Mouse (Mus musculus) inflammation-experienced regulatory T-cells, adult 6 months (primary cell): ENCODE results near the gene Lrrk2. TPM values are rescaled to one million over a fixed set of nuclear protein-coding genes. Genes with fewer than 3 reads are reported as not detected.

Experiments used
- ATAC-seq: one replicate; pipeline ENCODE4 v1.8.0; 2017
- polyA plus RNA-seq, 3 experiments: library from polyadenylated mRNA; unstranded; fragments of 100-300 nt; shearing (Covaris generic); gene quantifications; one replicate each; pipeline ENCODE4 v1.2.1; 2017

Lrrk2 gene
- under 1 TPM; 0.12 to 0.62 (median 0.15) TPM for polyA plus RNA-seq

DNA sequence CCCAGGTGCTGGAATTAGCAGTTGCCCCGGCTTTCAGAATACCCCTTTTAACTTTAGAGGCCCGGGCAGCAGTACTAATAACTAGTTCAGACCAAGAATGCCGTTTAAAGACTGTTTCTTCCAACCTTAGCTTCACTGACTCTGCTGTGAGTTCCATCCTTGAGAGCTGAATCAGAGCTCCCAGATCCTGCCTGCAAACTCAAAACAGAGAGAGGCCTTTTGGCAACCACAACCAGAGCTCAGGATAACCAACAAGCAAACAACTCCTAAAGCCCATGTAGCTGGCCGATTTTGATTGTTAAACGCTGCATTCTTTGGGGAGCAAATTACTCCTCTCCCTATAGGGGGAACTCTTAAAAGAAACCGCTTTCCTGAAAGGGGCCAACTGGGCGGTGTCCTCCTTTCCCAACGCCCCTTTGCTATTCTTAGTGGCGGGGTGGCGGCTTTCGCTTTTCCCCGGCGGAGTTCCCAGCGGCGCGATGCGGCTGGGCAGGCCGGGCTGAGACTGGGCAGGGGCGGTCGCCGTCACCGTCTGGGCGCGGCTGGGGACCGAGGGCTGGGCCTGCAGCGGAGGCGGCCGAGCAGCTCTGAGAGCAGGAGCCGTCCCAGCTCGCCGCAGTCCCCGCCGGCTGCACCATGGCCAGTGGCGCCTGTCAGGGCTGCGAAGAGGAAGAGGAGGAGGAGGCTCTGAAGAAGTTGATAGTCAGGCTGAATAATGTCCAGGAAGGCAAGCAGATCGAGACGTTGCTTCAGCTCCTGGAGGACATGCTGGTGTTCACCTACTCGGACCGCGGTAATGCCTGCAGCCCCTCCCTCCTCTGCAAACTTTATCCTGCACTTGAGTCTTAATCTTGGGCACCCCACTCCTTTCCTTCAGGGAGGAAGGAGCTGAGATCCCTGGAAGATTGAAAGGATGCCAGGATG is at the start of gene Lrrk2:
Gene Lrrk2 (plus strand): TSS at position 531 of the 924 bp plus-strand sequence.
- no peak for ATAC-seq

DNA sequence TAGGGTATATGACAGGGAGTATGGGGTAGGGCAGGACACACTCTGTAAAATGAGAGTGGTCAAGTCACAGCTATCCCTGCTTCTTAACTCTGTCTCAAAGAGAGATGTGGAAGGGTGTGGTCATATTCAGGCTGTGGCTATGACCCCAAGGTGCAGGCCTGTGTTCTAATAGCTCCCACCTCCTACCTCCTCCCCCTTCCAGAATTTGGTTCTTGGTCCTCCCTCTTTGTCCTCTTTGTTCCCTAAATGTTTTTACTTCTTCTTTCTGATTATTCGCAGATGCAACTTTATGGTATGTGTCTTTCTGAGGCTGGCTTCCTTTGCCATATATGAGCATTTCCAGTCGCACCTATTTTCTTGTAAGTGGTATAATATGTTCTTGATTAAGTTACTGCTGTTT is 48.5 kb upstream of the Lrrk2 start:
- ATAC-seq: no peak

DNA sequence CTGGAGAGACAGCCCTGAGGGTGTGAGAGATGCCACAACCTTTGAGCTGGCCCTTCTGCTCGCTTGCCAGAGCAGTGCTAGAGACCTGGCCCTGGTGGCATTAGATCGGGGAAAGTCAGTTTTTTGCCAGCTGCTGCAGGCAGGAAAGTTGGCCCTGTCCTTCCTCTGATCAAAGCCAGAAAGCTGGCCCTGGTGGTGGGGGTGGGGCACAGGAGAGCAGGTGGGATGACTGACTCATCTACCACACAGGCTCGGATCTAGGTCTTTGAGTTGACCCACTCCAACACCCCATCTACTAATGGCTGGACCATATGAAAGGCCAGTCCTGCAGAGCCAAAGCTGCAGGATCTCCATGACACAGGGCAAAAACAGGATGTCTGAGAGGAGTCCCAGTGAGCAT is 43.8 kb upstream of the Lrrk2 start:
- ATAC-seq: no peak

DNA sequence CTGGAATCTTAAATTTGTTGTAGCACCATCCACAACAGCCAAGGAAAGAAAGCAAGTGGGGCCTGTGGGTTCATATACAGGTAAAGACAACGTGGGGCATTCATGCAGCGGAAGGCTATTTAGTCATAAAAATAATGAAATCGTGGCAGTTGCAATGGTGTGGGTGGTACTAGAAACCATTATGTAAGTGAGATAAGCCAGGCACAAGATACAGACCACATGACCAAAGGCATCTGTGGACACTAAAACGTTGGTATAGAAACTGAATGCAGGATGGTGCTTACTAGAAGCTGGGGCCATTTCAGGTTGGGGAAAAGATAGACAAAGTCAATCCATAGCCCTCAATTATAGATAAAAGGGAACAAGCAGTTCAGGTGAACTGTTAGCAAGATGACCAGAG is 40.5 kb upstream of the Lrrk2 start:
- no peak for ATAC-seq

DNA sequence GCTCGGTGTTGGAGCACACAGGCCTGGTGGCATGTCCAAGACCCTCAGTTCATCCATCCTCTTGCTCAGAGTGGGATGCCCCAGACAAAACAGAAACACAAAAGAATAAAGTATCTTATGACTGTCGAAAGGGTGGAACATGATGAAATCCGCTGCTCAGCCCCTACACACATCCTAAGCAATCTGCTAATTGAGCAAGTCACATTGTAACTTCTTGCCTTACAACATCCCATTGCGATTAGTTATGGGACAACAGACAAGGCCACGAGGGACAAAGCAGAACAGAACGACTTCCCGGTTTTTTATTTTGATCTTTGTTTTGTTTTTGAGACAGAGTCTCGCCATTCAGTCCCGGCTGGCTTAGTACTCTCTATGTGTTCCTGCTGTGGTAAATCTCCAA is 39.9 kb upstream of the Lrrk2 start:
- ATAC-seq: no peak

DNA sequence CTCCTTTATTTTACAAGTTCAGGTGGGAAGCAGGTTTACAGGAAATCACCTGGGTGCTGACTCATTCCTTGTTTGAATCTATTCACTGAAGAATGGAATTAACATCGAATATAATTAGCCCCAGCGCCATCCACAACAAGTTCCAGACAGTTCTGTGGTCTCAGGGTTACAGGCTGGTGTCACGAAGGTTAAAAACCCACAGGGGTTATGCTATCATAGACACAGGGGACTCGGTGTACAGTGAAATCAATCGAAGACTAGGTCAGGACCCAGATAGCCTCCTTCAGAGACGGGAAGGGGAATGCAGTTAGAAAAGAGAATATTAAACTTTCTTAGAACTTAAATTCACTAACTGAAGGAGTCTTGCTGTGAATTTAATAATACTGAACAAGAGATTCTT is 39.2 kb upstream of the Lrrk2 start:
- no peak for ATAC-seq

DNA sequence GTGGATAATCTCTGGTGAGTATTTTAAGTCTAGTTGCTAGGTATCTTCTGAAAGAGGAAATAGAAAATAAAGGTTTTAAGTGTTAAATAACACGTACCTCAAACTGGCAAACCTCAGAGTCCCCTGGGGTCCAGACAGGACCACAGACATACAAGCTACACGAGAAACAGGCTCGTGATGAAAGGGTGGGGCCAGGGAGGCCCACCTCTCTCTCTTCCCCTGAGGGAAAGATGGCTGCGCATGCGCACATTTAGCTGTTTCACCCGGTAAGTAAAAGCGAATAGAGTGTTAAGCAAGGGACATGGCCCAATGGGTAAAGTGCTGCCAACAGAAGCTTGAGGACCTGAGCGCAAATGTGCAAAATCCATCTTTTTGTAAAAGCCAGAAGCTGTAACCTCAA is 38.7 kb upstream of the Lrrk2 start:
- ATAC-seq: no peak

DNA sequence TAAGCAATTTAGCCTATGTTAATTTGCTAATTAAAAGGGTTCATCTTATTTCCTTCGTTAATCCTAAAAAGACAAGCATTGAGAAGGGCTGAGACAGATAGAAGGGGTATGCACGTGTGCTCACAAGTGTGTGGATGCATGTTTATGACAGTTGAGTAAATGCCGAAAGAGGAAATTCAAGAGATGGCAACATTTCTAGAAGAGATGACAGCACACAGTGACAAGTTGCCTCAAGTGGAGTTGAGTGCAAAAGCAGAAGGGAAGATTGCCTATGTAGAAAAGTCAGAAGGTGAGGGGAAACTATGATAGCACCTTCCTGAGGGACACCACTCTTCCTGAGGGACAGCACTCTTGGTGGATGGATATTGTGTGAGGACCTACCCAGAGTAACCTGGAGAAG is 31.3 kb upstream of the Lrrk2 start:
- ATAC-seq: no peak

DNA sequence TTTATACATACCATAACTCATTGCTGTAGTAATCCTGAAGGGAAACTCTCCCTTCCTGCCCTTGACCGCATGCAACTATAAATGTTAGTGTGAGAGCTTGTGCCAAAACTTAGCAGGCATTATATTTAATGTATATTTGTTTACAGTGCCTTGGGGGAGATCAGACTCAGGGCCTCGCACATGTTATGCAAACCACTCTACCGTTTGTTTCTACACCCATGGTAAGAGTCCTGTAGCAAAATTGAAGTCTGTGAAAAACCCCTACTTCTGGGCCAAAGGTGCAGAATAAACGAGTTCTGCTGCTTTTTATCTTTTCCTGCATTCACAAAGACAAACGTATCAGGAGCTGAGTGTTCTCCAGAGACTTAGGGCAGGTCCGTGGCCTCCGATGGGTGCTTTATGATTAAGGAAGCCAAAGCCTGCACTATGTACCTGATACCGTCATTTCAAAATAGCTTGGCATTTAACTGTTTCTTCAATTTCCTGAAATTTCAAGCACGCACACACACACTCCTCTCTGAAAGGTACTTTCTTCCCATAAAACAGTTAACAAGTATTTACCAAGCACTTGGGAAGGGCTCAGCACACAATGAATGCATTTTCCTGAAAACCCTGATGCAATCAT is 30.2 kb upstream of the Lrrk2 start:
- no peak for ATAC-seq

DNA sequence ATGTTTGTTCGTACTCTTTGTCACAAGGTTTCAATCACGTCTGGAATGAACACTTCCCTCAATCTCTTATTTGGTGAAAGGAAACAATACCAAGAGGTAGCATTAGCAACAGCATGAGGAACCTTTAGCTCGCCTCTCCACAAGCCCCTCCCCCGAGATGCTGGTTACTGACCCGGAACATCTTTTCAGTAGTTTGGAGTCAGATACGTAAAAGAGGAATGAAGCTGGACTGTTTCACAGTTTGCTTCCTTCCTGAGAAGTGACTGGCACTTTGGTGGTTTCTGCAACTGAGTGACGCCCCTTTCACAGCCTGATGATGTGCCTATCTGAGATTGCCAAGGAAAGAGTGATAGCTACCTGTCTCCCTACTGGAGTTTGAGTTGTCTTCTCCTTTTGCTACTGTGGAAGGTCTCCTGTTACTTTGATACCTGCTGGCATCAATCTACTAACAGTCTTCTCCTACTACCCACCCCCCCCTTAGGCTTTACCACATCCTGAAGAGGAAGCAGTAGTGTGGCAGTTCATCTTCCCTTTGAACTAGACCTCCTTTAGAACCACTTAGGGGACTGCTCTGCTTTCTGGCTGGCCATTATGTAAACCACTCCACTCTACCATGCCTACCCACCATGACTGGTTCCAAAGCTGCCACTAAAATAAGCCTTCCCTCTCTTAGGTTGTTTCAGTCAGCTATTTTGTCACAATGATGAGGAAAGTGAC is 29.2 kb upstream of the Lrrk2 start:
- ATAC-seq: peak; percentile 56

DNA sequence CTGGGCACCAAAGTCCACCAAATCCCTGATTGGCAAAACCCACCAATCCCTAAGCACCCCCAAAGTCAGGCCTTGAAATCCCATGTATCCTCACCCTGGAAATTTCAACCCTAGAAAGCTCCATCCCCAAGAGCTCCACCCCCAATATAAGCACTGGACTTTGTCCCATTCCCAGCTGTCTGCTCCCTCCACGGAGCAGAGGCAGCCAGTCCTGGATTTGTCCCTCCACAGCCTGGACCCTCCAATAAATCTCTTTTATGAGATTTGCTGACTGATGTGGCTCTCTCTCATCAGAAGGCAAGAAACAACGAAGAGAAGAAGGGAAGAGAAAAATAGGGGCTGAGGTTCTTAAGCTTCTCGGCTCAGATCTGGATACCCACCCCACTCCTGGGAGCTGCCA is 22.7 kb upstream of the Lrrk2 start:
- ATAC-seq: no peak

DNA sequence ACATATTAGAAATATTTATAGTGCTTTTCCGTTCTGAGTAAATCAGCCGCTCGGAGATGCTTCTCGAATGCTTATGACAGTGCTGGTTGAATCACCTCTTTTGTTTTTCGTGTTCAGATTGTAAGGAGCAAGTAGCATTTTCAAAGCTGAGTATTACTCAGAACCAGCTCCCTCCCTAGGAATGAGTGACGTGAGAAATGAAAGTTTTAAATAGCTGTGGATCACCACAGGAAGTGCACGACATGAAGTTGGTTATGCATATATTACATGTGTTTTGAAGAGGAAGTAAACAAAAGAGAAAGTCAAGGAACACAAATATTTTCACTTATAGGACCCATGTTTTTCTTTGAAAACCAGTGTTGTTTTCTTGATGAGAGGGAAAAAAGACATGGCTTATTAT is 21.5 kb upstream of the Lrrk2 start:
- ATAC-seq: peak; percentile 46

DNA sequence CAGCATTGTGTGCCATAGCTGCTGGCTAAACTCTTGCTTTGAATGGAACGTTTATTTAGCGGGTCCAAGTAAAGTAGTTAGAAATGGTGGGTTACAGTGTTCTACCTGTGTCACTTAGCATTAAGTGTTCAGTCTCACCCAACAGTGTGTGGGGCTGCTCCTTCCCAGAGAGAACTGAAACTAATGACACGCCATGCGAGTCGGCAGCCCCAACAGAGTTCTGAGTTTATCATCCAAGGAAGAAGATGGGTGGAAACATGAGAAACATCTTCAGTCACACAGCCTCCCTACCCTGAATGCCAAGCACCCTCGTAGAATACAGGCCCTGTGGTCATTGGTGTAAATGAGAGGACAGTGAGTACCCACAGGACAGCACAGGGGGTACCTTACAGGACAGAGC is 14.7 kb upstream of the Lrrk2 start:
- ATAC-seq: no peak

DNA sequence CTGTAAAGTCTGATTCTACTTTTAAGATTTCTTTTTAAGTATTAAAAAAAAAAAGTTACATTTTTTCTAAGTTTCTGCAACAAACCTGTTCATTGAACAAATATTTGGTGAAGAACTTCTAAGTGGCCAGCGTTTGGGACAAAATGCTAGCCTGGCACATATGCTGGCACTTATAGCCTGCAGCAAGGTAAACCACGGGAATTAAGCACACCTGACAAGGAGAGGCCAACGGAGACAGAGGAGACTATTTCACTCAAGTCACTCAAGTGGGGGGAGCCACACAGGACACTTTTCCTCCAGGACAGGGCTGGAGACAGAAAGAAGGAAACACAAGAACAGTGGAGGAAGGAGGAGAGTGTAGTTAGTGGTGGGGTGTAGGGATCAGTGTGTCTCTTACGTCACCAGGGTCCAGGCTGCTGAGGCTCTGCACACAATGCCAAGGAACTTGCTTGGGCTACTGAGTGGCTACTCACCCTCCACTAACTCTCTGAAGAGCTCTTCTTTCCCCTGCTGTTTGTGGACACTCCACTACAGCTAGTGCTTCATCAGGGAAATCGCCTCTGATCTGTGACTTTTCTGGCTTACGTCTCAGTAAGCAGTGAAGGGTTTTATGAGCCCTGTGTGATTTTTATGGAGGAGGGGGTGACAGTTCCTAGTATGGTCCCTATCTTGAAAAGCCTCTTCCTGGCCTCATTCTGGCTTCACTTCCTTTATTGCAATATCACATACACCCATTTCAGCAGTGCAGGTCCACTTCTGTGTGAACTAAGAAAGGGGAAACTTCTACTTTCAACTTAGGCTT is 12.5 kb upstream of the Lrrk2 start:
- ATAC-seq: no peak

DNA sequence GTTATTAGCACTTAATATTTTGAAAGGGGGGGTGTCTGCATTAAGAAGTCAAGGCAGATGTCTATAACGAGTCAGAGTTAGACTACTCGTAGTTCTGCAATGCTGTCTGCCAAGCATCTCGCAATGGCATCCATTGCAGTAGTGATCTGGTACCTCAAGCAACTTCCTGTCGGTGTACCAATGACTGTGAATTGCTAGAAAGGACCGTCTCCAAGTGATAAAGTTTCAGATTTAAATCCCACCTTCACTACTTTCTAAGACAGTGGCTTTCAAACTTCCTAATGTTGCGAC is 12.0 kb upstream of the Lrrk2 start:
- no peak for ATAC-seq

DNA sequence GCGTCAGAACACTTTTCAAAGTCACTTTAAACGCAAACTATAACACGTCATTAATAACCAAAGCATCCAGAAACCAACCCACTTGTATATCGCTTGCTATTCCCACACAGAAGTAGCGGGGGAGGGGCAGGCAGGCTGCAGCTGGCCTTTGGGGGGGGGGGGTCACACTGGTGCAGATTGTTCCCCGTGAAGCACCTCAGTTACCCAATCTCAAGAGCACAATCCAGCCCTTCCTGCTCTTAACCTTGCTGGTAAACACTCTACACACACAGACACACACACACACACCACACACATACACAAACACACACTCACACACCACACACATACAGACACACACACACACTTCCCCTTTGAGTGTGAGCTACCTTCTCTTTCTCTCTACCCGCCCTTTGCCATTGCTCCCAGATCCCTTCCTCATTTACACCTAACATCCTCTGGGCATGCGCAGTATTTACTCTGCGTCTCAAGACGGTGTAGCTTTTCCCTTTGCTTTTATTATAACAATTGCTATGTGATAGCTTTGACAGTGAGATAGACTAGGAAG is 8.3 kb upstream of the Lrrk2 start:
- ATAC-seq: no peak

DNA sequence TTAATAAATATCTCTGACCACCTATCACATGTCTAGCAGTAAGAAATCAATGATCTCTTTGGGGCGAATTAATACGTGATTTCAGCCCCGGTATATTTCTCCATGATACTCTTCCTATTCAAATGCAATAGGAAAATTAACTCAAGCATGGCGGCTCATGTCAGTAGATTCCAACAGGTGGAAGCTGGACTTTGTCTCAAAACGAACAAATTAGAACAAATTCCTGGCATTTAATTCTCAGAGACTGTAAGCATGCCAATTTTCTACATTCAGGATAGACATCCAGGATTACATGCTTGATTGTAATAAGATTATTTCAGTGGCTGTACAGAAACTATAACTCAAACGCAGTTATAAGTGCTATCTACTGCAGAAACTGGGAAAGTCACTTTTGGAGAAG is 7.4 kb upstream of the Lrrk2 start:
- ATAC-seq: no peak

DNA sequence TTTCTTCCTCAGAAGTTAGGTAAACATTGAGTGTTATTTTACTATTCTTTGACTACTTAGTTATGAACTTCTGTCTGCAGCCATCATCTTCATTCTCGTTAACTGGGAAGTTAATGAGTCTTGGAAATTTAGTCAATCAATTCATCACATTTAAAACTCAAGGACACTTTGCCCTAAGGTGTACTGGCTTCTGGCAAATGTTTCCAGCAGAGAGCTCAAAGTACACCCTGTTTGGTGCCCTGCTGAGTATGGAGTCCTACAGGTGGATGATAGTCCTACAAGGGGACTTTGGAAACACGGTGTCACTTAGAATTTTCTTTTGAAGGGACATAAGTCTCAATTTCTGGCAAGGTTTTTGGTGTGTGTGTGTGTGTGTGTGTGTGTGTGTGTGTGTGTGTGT is 1.8 kb upstream of the Lrrk2 start:
- ATAC-seq: no peak

DNA sequence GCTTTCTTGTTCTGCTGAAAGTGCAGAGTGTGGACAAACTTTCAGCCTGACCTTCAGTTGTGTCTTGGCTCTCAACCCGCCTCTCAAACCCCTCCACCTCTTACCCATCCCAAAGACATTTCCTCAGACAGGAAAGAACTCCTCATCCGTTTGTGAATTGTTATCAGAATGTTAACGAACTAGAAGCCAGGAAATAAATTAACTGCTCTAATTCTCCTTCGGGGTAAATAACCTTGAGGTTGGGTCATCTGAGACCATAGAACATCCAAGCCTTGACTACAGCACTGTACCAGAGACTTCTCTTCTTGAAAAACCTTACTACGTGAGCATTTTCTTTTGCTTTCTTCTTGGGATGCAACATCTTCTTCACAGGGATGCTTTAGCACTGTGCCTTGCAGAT is 988 bp upstream of the Lrrk2 start:
- ATAC-seq: no peak

DNA sequence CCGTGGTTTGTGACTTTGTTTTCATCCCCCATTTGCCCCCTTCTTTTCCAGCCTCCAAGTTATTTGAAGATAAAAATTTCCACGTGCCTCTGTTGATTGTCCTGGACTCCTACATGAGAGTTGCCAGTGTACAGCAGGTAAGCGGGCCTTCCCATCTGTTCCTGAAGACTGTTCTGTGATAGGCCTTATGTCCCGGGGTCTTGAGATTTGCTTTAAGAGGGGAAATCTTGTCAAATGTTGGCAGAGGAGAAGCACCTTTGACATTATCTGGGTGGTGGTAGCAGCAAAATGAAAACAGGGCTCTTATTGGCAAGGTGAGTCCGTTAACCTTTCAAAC is 562 bp downstream of the Lrrk2 start:
- ATAC-seq: no peak

DNA sequence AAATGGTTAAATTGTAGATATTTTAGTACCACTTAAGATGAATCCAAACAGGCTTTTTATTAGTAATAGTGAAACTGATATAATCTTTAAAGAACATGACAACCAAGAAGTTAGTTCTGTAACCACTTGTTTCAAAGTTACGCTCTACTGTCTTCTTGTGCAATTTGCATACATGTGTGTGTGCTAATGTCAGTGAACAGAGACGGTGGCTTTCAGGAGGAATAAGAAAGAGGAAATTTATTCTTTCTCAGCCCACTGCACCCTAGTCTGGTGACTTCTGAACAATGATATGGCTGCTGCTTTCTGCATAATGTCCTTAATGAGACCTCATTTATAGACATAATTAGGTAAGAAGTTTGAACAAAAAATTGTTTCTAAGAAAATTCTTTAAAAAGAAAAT is 7.1 kb downstream of the Lrrk2 start:
- no peak for ATAC-seq

DNA sequence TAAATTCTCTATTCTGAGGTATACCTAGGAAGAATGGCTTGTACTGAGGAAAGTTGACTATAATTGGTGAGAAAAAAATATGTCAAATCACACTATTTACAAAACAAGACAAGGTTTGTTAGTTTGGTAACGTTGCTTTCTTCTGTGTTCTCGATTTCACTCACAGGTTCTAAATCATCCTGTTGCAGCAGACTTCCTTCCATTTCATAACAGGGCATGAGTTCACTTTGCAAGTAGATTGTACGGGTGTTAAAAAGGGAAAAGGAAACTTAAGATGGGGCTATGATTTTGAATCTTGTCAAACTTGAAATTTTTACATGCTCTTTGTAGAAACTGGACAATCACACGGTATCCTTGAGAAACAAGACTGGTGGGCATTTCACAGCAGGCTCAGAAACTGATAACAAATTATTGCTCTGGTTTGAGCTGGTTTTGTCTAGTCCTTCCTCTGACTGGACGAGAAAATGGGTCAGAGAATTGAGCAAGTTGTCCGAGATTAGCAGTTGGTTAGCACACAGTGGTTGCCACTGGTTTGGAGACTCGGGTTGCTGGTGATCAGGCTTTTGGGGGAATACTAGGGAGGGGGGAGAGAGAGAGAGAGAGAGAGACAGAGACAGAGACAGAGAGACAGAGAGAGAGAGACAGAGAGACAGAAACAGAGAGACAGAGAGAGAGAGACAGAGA is 13.0 kb downstream of the Lrrk2 start:
- no peak for ATAC-seq
